Mouse (Mus musculus) liver, postnatal 0 days (tissue): ENCODE data around the gene Ntpcr. TPM values are rescaled to one million over a fixed set of nuclear protein-coding genes. Genes with fewer than 3 reads are reported as not detected.
A peak's percentile ranks its signal among the peaks of the same experiment; 100 is the strongest.

Source experiments
- ATAC-seq: fragments of 200-750 bp; cut with Nextera tagmentation; 2 replicates; pipeline ENCODE4 v1.8.0; 2017; ENCODE audit warnings: mild to moderate bottlenecking, moderate library complexity
- DNase-seq: peaks from one replicate; pipeline ENCODE4 v3.0.0-alpha.2; 2016
- H3K27ac ChIP-seq: fragments of 300-500 bp; sonication (generic); 2 replicates; pipeline ENCODE4 v1.5.1; 2014; ENCODE audit warnings: antibody characterized with exemption, moderate library complexity, mild to moderate bottlenecking, low read depth
- H3K27me3 ChIP-seq: fragments of 300-500 bp; sonication (generic); 2 replicates; pipeline ENCODE4 v1.6.1; 2014; ENCODE audit warnings: low read length, control low read depth, mixed read lengths; ENCODE audit not compliant: insufficient read depth
- H3K36me3 ChIP-seq: fragments of 300-500 bp; sonication (generic); replicated peaks from 2 replicates; pipeline ENCODE4 v1.6.1; 2014; ENCODE audit warnings: mild to moderate bottlenecking, control low read depth, low read length, moderate library complexity, mixed read lengths; ENCODE audit not compliant: insufficient read depth
- H3K4me1 ChIP-seq: fragments of 300-500 bp; sonication (generic); 2 replicates; pipeline ENCODE4 v1.6.1; 2014; ENCODE audit warnings: antibody characterized with exemption, mild to moderate bottlenecking, control low read depth; ENCODE audit not compliant: insufficient read depth
- H3K4me2 ChIP-seq: fragments of 300-500 bp; sonication (generic); 2 replicates; pipeline ENCODE4 v1.6.1; 2014; ENCODE audit warnings: low read depth, mild to moderate bottlenecking, low read length, moderate library complexity, mixed read lengths
- H3K4me3 ChIP-seq: fragments of 300-500 bp; sonication (generic); 2 replicates; pipeline ENCODE4 v1.5.1; 2014; ENCODE audit warnings: low read depth, low read length
- H3K9ac ChIP-seq: fragments of 300-500 bp; sonication (generic); replicated peaks from 2 replicates; pipeline ENCODE4 v1.6.1; 2014; ENCODE audit warnings: mild to moderate bottlenecking, moderate library complexity
- H3K9me3 ChIP-seq: fragments of 300-500 bp; sonication (generic); 2 replicates; pipeline ENCODE4 v1.6.1; 2016; ENCODE audit warnings: mild to moderate bottlenecking, control low read depth, low read length, mixed read lengths
- CTCF ChIP-seq: sonication (generic); IDR thresholded peaks from 2 replicates; pipeline ENCODE4 v1.5.1; 2016; ENCODE audit warnings: antibody characterized with exemption, low read depth
- EP300 ChIP-seq: IDR thresholded peaks from 2 replicates; pipeline ENCODE4 v1.6.1; 2016; ENCODE audit warnings: antibody characterized with exemption, low read depth, mild to moderate bottlenecking
- WGBS: fragments of 180-500 bp; shearing (Covaris S2); extraction: QIAGEN DNeasy Blood & Tissue Kit; methylation state at CpG from one replicate; pipeline ENCODE4 v1.1.7; 2014; ENCODE audit not compliant: insufficient replicate concordance; 5-methylcytosine and 5-hydroxymethylcytosine counted together
- polyA plus RNA-seq: library from polyadenylated mRNA; unstranded; fragments of >200 nt; fragmentation: Nextera tagmentation; extraction: Ambion mirVana; gene quantifications from 2 replicates; pipeline ENCODE4 v1.2.1, GENCODE M21; 2015

Ntpcr gene
- polyA plus RNA-seq, 1 experiment from 2014 or later = 17.6 TPM

DNA sequence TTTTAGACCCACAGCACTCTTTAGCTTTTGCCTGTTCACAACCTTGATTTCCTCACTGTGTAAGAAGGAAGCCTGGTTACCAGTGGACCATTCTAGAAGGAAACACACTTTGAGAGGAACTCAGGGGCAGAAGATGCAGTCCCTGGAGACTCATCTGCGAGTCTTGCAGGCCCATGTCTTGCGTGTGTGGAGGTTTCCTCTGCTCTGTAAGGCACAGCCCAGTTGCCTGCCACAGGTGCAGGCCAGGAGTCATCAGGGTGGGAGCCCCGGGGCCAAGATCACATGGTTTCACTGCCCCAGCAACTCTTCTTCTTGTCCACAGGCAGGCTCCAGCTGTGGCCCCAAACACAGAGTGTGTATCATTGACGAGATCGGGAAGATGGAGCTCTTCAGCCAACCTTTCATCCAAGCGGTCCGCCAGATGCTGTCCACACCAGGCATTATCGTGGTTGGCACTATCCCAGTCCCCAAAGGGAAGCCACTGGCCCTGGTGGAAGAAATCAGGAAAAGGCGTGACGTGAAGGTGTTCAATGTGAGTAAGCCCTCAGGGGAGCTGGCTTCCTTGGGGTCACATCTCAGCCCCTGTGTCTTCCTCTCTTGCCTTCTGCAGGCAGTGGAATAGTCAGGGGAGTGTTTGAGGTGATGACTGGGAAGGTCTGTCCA, 15.3 kb downstream of the Ntpcr start:
- 70% methylated on average over 10 of the region's 10 CpGs for WGBS

DNA sequence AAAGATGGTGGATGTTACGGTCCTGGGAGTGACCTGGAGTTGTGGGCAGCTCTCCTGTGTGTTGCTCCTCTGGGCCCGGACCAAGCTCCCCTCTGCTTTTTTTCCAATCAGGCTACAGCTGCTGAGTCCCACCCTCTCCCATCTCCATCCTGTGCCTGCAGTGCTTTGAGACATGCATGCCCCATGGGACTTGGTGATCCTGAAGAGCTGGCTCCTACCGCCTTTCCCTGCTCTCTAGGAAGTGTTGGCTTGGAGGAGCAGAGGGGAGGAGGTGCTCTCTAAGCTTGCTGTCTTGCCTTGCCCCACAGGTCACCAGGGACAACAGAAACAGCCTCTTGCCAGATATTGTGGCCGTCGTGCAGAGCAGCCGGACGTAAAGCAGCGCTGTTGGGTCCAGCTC, 17.6 kb downstream of the Ntpcr start:
- Histone ChIP-seq H3K27me3 (no peaks in the 10 kb centered on the region), H3K27ac (no peak overlapping the region), H3K9ac (no peak overlapping the region), H3K4me2 (no peak overlapping the region), H3K4me1 (no peaks in the 10 kb centered on the region), H3K9me3 (no peaks in the 10 kb centered on the region), H3K36me3 (no peaks in the 10 kb centered on the region), H3K4me3 (no peak overlapping the region)
- DNase-seq (no peak), ATAC-seq (no peak)
- TF ChIP-seq CTCF (no peak), EP300 (no peak)
- 74% methylated on average over 8 of the region's 8 CpGs for WGBS

More for the DNA sequence above, 15.3 kb downstream of the Ntpcr start:
- no peaks in the 10 kb centered on the region for H3K27me3 ChIP-seq
- H3K36me3 ChIP-seq = 0 out of 2 replicates have a peak, but pooled peaks cover 2% of the 10 kb centered on the region
- no peak overlapping the region for H3K4me2 ChIP-seq
- no peak for ATAC-seq
- DNase-seq = no peak
- H3K9me3 ChIP-seq = no peaks in the 10 kb centered on the region
- no peak overlapping the region for H3K27ac ChIP-seq
- TF ChIP-seq EP300 (no peak), CTCF (no peak)
- no peak overlapping the region for H3K9ac ChIP-seq
- no peaks in the 10 kb centered on the region for H3K4me1 ChIP-seq
- no peak overlapping the region for H3K4me3 ChIP-seq

DNA sequence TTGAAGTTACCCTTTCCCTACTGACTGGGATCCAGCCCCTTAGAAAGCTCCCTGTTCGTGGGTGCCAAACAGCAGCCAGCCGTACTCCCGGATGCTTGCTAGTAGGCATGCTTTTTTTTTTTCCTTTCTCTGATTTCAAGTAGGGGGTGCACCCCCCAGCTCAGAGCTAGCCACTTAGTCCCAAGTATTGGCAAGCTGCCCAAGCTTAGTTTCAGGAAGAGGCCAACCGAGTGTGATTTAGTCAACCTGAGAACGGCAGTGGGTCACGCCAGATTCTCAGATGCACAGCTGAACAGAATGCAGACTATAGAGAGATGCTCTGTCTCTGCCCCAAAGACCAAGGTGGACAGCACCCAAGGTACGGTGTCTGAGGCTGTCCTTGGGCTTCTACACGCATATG, 21.1 kb downstream of the Ntpcr start:
- no peak for ATAC-seq
- H3K4me3 ChIP-seq = no peak overlapping the region
- TF ChIP-seq EP300 = no peak
- TF ChIP-seq CTCF = no peak
- DNase-seq = no peak
- WGBS = 69% methylated on average over 8 of the region's 8 CpGs
- H3K9me3 ChIP-seq = no peaks in the 10 kb centered on the region
- H3K27ac ChIP-seq = no peak overlapping the region
- no peaks in the 10 kb centered on the region for H3K36me3 ChIP-seq
- no peaks in the 10 kb centered on the region for H3K27me3 ChIP-seq
- no peaks in the 10 kb centered on the region for H3K4me1 ChIP-seq
- H3K4me2 ChIP-seq = no peak overlapping the region
- no peak overlapping the region for H3K9ac ChIP-seq

DNA sequence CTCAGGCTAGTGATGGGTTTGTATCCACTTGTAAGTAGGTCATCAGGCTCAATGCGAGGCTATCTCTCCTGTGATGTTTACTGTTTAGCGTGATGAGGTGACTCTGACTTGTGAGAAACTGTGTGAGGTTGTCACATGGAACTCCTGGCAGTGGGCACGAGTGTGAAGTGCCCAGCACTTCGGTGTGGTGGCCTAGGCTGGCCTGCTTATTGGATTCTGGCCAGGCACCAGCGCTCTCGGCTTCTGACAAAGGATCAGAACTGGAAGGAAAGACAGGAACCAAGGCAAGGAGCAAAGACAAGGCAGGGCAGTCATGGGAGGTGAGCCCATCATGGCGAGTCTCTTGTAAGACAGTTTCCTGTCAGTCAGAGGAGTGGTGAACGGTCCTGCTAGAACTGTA, 26.1 kb downstream of the Ntpcr start:
- Histone ChIP-seq H3K4me1 (no peaks in the 10 kb centered on the region), H3K27ac (no peak overlapping the region), H3K36me3 (no peaks in the 10 kb centered on the region), H3K4me3 (no peak overlapping the region), H3K9ac (no peak overlapping the region), H3K27me3 (no peaks in the 10 kb centered on the region), H3K4me2 (no peak overlapping the region), H3K9me3 (no peaks in the 10 kb centered on the region)
- DNase-seq (no peak), ATAC-seq (no peak)
- 69% methylated on average over 8 of the region's 8 CpGs for WGBS
- TF ChIP-seq EP300 = no peak
- TF ChIP-seq CTCF = no peak

DNA sequence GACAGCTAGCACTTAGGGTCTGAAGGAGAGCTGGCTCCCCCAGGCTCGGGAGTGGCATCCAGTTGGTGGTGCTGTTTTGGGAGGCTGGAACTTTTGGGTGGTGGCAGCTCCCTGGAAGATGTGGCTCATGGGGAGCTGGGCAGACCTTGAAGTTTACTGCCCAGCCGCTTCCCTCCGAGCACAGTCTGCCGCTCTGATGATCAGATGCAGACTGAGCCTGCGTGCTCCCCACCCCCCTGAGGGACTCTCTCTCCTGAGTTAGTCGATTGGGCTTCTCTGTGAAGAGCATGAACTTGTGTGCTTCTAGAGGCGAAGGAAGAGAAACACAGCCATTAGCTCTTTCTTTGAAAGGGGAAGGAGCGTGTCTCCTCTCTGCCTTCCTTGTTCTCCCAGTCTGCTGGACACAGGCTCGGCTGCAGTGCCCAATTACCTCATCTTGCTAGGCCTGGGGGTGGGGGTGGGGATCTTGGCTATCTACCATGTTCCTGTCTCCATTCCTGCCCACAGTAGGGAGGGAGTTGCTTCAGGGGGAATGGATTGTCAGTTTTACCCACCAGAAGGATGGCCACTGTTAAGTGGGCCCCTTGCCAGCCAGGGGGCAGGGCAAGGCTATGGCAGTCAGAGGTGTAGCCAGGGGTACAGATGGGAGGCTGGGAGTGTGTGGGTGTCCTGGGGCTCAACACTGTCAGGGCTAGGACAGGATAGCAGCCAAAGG, 26.8 kb downstream of the Ntpcr start:
- H3K4me3 ChIP-seq = no peak overlapping the region
- DNase-seq (no peak), ATAC-seq (peak; percentile 25; the same call in 1 of the 2 replicates)
- no peak overlapping the region for H3K4me2 ChIP-seq
- H3K9ac ChIP-seq = no peak overlapping the region
- TF ChIP-seq CTCF (no peak), EP300 (no peak)
- no peaks in the 10 kb centered on the region for H3K9me3 ChIP-seq
- 53% methylated on average over 9 of the region's 9 CpGs for WGBS
- no peak overlapping the region for H3K27ac ChIP-seq
- H3K27me3 ChIP-seq = no peaks in the 10 kb centered on the region
- no peaks in the 10 kb centered on the region for H3K36me3 ChIP-seq
- no peaks in the 10 kb centered on the region for H3K4me1 ChIP-seq

DNA sequence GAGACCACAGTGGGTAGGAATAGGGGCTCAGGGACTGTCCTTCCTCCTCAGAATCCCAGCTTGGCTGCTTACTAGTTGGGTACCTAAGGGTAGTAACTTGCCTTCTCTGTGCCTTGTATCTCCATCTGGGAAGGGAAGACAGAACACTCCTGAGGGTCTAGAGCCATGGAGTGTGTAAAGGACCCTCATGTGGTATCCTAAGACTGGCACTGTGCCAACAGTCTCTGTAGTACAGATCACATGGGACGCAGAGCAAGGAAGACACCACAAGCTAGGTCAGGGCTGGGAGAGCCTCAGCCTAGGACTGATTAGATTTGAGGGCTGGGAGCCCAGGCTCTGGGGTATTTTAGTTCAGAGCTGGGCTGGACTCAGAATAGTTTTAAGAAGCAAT, 27.3 kb downstream of the Ntpcr start:
- ATAC-seq (no peak), DNase-seq (no peak)
- Histone ChIP-seq H3K9me3 (no peaks in the 10 kb centered on the region), H3K4me2 (no peak overlapping the region), H3K27me3 (no peaks in the 10 kb centered on the region), H3K4me3 (no peak overlapping the region), H3K27ac (no peak overlapping the region), H3K4me1 (no peaks in the 10 kb centered on the region), H3K9ac (no peak overlapping the region), H3K36me3 (no peaks in the 10 kb centered on the region)
- 74% methylated on average over 1 of the region's 1 CpGs for WGBS
- TF ChIP-seq EP300 (no peak), CTCF (no peak)
